Mouse (Mus musculus): ENCODE results near the gene Atp6v1e2. TPM values are rescaled to one million over a fixed set of nuclear protein-coding genes. Genes with fewer than 3 reads are reported as not detected.

Atp6v1e2 gene
- polyA plus RNA-seq, 1 experiment from 2014 or later = not detected

- 51% methylated on average over 5 of the region's 5 CpGs for WGBS
- ATAC-seq (ENCODE audit: low read depth) = no peak
- H3K27ac ChIP-seq (ENCODE audit: low read length) = no peak overlapping the region
These were observed 14.8 kb downstream of the Atp6v1e2 start for GRCm38 (mm10) chr17:86932896-86933295.

GRCm38 (mm10) chr17:86929981-86930380 is 17.7 kb downstream of the Atp6v1e2 start:
- no peak overlapping the region for H3K9ac ChIP-seq (ENCODE audit: low read length)

More at GRCm38 (mm10) chr17:86932896-86933295, 14.8 kb downstream of the Atp6v1e2 start:
- no peaks in the 10 kb centered on the region for H3K9me3 ChIP-seq (ENCODE audit: control insufficient read depth, low read length)
- no peaks in the 10 kb centered on the region; the same call in 1 of the 2 replicates for H3K27me3 ChIP-seq (ENCODE audit: control insufficient read depth, insufficient read depth, low read depth, low read length)
- no peak overlapping the region for H3K9ac ChIP-seq (ENCODE audit: low read length)
- no peaks in the 10 kb centered on the region for H3K36me3 ChIP-seq (ENCODE audit: control insufficient read depth, insufficient read depth, low read length)
- no peak overlapping the region for H3K4me2 ChIP-seq (ENCODE audit: low read depth, low read length)
- H3K4me1 ChIP-seq (replicated peaks; ENCODE audit: control insufficient read depth, insufficient read depth, low read length) = peaks cover 9% of the 10 kb centered on the region; the same call in 1 of the 2 replicates
- H3K4me3 ChIP-seq (ENCODE audit: low read length) = no peak overlapping the region

GRCm38 (mm10) chr17:86929355-86929754 is 18.3 kb downstream of the Atp6v1e2 start:
- peak overlapping the region; percentile 61; the same call in 1 of the 2 replicates for H3K27ac ChIP-seq (ENCODE audit: low read length)
- 76% methylated on average over 6 of the region's 6 CpGs for WGBS

More at GRCm38 (mm10) chr17:86929981-86930380, 17.7 kb downstream of the Atp6v1e2 start:
- Histone ChIP-seq H3K36me3 (ENCODE audit: control insufficient read depth, insufficient read depth, low read length) (no peaks in the 10 kb centered on the region), H3K27ac (ENCODE audit: low read length) (no peak overlapping the region), H3K4me2 (ENCODE audit: low read depth, low read length) (no peak overlapping the region), H3K4me3 (ENCODE audit: low read length) (no peak overlapping the region), H3K9me3 (ENCODE audit: control insufficient read depth, low read length) (0 out of 2 replicates have a peak, but pooled peaks cover 8% of the 10 kb centered on the region), H3K27me3 (ENCODE audit: control insufficient read depth, insufficient read depth, low read depth, low read length) (no peaks in the 10 kb centered on the region; the same call in 1 of the 2 replicates), H3K4me1 (replicated peaks; ENCODE audit: control insufficient read depth, insufficient read depth, low read length) (peaks cover 3% of the 10 kb centered on the region; the same call in 1 of the 2 replicates)
- ATAC-seq (ENCODE audit: low read depth) = peak; percentile 84

GRCm38 (mm10) chr17:86926836-86927235 is 20.9 kb downstream of the Atp6v1e2 start:
- Histone ChIP-seq H3K4me2 (ENCODE audit: low read depth, low read length) (no peak overlapping the region), H3K27ac (ENCODE audit: low read length) (no peak overlapping the region), H3K9ac (ENCODE audit: low read length) (no peak overlapping the region), H3K9me3 (ENCODE audit: control insufficient read depth, low read length) (0 out of 2 replicates have a peak, but pooled peaks cover 8% of the 10 kb centered on the region), H3K4me1 (replicated peaks; ENCODE audit: control insufficient read depth, insufficient read depth, low read length) (peaks cover 3% of the 10 kb centered on the region; the same call in 1 of the 2 replicates), H3K36me3 (ENCODE audit: control insufficient read depth, insufficient read depth, low read length) (no peaks in the 10 kb centered on the region), H3K27me3 (ENCODE audit: control insufficient read depth, insufficient read depth, low read depth, low read length) (no peaks in the 10 kb centered on the region; the same call in 1 of the 2 replicates), H3K4me3 (ENCODE audit: low read length) (no peak overlapping the region)
- 83% methylated on average over 3 of the region's 3 CpGs for WGBS
- no peak for ATAC-seq (ENCODE audit: low read depth)

More at GRCm38 (mm10) chr17:86929355-86929754, 18.3 kb downstream of the Atp6v1e2 start:
- no peak overlapping the region for H3K9ac ChIP-seq (ENCODE audit: low read length)
- H3K4me3 ChIP-seq (ENCODE audit: low read length) = no peak overlapping the region
- 0 out of 2 replicates have a peak, but pooled peaks cover 8% of the 10 kb centered on the region for H3K9me3 ChIP-seq (ENCODE audit: control insufficient read depth, low read length)
- no peaks in the 10 kb centered on the region for H3K36me3 ChIP-seq (ENCODE audit: control insufficient read depth, insufficient read depth, low read length)
- H3K4me1 ChIP-seq (replicated peaks; ENCODE audit: control insufficient read depth, insufficient read depth, low read length) = peaks cover 3% of the 10 kb centered on the region; the same call in 1 of the 2 replicates
- H3K4me2 ChIP-seq (ENCODE audit: low read depth, low read length) = no peak overlapping the region
- no peak for ATAC-seq (ENCODE audit: low read depth)
- H3K27me3 ChIP-seq (ENCODE audit: control insufficient read depth, insufficient read depth, low read depth, low read length) = no peaks in the 10 kb centered on the region; the same call in 1 of the 2 replicates

- Histone ChIP-seq H3K4me1 (replicated peaks; ENCODE audit: control insufficient read depth, insufficient read depth, low read length) (peaks cover 3% of the 10 kb centered on the region; the same call in 1 of the 2 replicates), H3K4me2 (ENCODE audit: low read depth, low read length) (no peak overlapping the region), H3K9me3 (ENCODE audit: control insufficient read depth, low read length) (0 out of 2 replicates have a peak, but pooled peaks cover 8% of the 10 kb centered on the region), H3K27me3 (ENCODE audit: control insufficient read depth, insufficient read depth, low read depth, low read length) (no peaks in the 10 kb centered on the region), H3K36me3 (ENCODE audit: control insufficient read depth, insufficient read depth, low read length) (no peaks in the 10 kb centered on the region), H3K27ac (ENCODE audit: low read length) (no peak overlapping the region), H3K4me3 (ENCODE audit: low read length) (no peak overlapping the region), H3K9ac (ENCODE audit: low read length) (no peak overlapping the region)
- 69% methylated on average over 3 of the region's 3 CpGs for WGBS
- no peak for ATAC-seq (ENCODE audit: low read depth)
These were observed 23.0 kb downstream of the Atp6v1e2 start for GRCm38 (mm10) chr17:86924679-86925078.

GRCm38 (mm10) chr17:86919729-86920128 is 28.0 kb downstream of the Atp6v1e2 start:
- Histone ChIP-seq H3K9ac (ENCODE audit: low read length) (no peak overlapping the region), H3K27me3 (ENCODE audit: control insufficient read depth, insufficient read depth, low read depth, low read length) (no peaks in the 10 kb centered on the region), H3K4me3 (ENCODE audit: low read length) (no peak overlapping the region), H3K27ac (ENCODE audit: low read length) (no peak overlapping the region), H3K36me3 (ENCODE audit: control insufficient read depth, insufficient read depth, low read length) (no peaks in the 10 kb centered on the region), H3K4me1 (replicated peaks; ENCODE audit: control insufficient read depth, insufficient read depth, low read length) (no peaks in the 10 kb centered on the region), H3K9me3 (ENCODE audit: control insufficient read depth, low read length) (peaks cover 3% of the 10 kb centered on the region; the same call in 1 of the 2 replicates), H3K4me2 (ENCODE audit: low read depth, low read length) (no peak overlapping the region)
- ATAC-seq (ENCODE audit: low read depth) = no peak
- 68% methylated on average over 11 of the region's 11 CpGs for WGBS

GRCm38 (mm10) chr17:86918786-86919185 is 28.9 kb downstream of the Atp6v1e2 start:
- no peak for ATAC-seq (ENCODE audit: low read depth)

GRCm38 (mm10) chr17:86917048-86917447 is 30.6 kb downstream of the Atp6v1e2 start, which contains the start of gene Tmem247:
TSS of gene Tmem247 (plus strand) at chr17:86917348.
- H3K27me3 ChIP-seq (ENCODE audit: control insufficient read depth, insufficient read depth, low read depth, low read length) = no peaks in the 10 kb centered on the region
- H3K27ac ChIP-seq (ENCODE audit: low read length) = no peak within 1 kb of the TSS
- H3K4me1 ChIP-seq (replicated peaks; ENCODE audit: control insufficient read depth, insufficient read depth, low read length) = no peaks in the 10 kb centered on the region
- no peak within 1 kb of the TSS for H3K4me3 ChIP-seq (ENCODE audit: low read length)
- no peak for ATAC-seq (ENCODE audit: low read depth)
- H3K36me3 ChIP-seq (ENCODE audit: control insufficient read depth, insufficient read depth, low read length) = no peaks in the 10 kb centered on the region
- H3K9ac ChIP-seq (ENCODE audit: low read length) = no peak within 1 kb of the TSS
- peaks cover 3% of the 10 kb centered on the region; the same call in 1 of the 2 replicates for H3K9me3 ChIP-seq (ENCODE audit: control insufficient read depth, low read length)
- H3K4me2 ChIP-seq (ENCODE audit: low read depth, low read length) = no peak within 1 kb of the TSS
- WGBS = 87% methylated on average over 10 of the region's 10 CpGs

More at GRCm38 (mm10) chr17:86918786-86919185, 28.9 kb downstream of the Atp6v1e2 start:
- Histone ChIP-seq H3K36me3 (ENCODE audit: control insufficient read depth, insufficient read depth, low read length) (no peaks in the 10 kb centered on the region), H3K9ac (ENCODE audit: low read length) (no peak overlapping the region), H3K4me1 (replicated peaks; ENCODE audit: control insufficient read depth, insufficient read depth, low read length) (no peaks in the 10 kb centered on the region), H3K9me3 (ENCODE audit: control insufficient read depth, low read length) (peaks cover 3% of the 10 kb centered on the region; the same call in 1 of the 2 replicates), H3K27me3 (ENCODE audit: control insufficient read depth, insufficient read depth, low read depth, low read length) (no peaks in the 10 kb centered on the region), H3K27ac (ENCODE audit: low read length) (no peak overlapping the region), H3K4me3 (ENCODE audit: low read length) (no peak overlapping the region), H3K4me2 (ENCODE audit: low read depth, low read length) (no peak overlapping the region)
- WGBS = 62% methylated on average over 6 of the region's 6 CpGs

GRCm38 (mm10) chr17:86915540-86915939 is 32.2 kb downstream of the Atp6v1e2 start:
- 75% methylated on average over 4 of the region's 4 CpGs for WGBS
- no peak for ATAC-seq (ENCODE audit: low read depth)
- Histone ChIP-seq H3K4me2 (ENCODE audit: low read depth, low read length) (no peak overlapping the region), H3K9me3 (ENCODE audit: control insufficient read depth, low read length) (peaks cover 3% of the 10 kb centered on the region; the same call in 1 of the 2 replicates), H3K27ac (ENCODE audit: low read length) (no peak overlapping the region), H3K36me3 (ENCODE audit: control insufficient read depth, insufficient read depth, low read length) (no peaks in the 10 kb centered on the region), H3K4me1 (replicated peaks; ENCODE audit: control insufficient read depth, insufficient read depth, low read length) (no peaks in the 10 kb centered on the region), H3K4me3 (ENCODE audit: low read length) (no peak overlapping the region), H3K27me3 (ENCODE audit: control insufficient read depth, insufficient read depth, low read depth, low read length) (no peaks in the 10 kb centered on the region), H3K9ac (ENCODE audit: low read length) (no peak overlapping the region)
